Mouse (Mus musculus) erythroblast, embryonic 14.5 days (primary cell): ENCODE data around the gene Mtif3. TPM values are rescaled to one million over a fixed set of nuclear protein-coding genes. Genes with fewer than 3 reads are reported as not detected.

ENCODE experiments used
- H3K27me3 ChIP-seq: 2 replicates; pipeline ENCODE4 v1.6.1; 2012; ENCODE audit warnings: inconsistent platforms; ENCODE audit not compliant: control insufficient read depth
- H3K36me3 ChIP-seq: 2 replicates; pipeline ENCODE4 v1.6.1; 2012; ENCODE audit warnings: mild to moderate bottlenecking, inconsistent platforms; ENCODE audit not compliant: control insufficient read depth
- H3K4me1 ChIP-seq: 2 replicates; pipeline ENCODE4 v1.6.1; 2012; ENCODE audit warnings: inconsistent platforms; ENCODE audit not compliant: control insufficient read depth
- H3K4me3 ChIP-seq: replicated peaks from 2 replicates; pipeline ENCODE3; 2012; ENCODE audit warnings: moderate library complexity, mild to moderate bottlenecking, inconsistent platforms
- H3K9me3 ChIP-seq: 2 replicates; pipeline ENCODE4 v1.6.1; 2012; ENCODE audit warnings: low read length, inconsistent platforms, mixed read lengths; ENCODE audit not compliant: control insufficient read depth
- GATA1 ChIP-seq: IDR thresholded peaks from 2 replicates; pipeline ENCODE4 v1.6.1; 2012; ENCODE audit warnings: low read length, inconsistent platforms, mixed read lengths
- TAL1 ChIP-seq: IDR thresholded peaks from 3 replicates; pipeline ENCODE4 v1.6.1; 2012; ENCODE audit warnings: low read length, inconsistent platforms, mixed read lengths
- polyA plus RNA-seq: library from polyadenylated mRNA; stranded (reverse); fragments of >175 nt; gene quantifications from 2 replicates; pipeline ENCODE4 v1.2.3, GENCODE M21; 2012

Mtif3 gene
- polyA plus RNA-seq, 1 experiment: 0.55 TPM

- no peak overlapping the region for H3K4me3 ChIP-seq
- no peaks in the 10 kb centered on the region for H3K36me3 ChIP-seq
- H3K4me1 ChIP-seq: no peaks in the 10 kb centered on the region
- TF ChIP-seq TAL1: no peak
- TF ChIP-seq GATA1: no peak
- peaks cover 11% of the 10 kb centered on the region for H3K27me3 ChIP-seq
- no peaks in the 10 kb centered on the region for H3K9me3 ChIP-seq
These were observed 24.0 kb upstream of the Mtif3 start for GRCm38 (mm10) chr5:146987588-146987987.

- no peaks in the 10 kb centered on the region for H3K4me1 ChIP-seq
- H3K4me3 ChIP-seq: no peak overlapping the region
- H3K9me3 ChIP-seq: no peaks in the 10 kb centered on the region
- TF ChIP-seq GATA1: no peak
- no peak for TF ChIP-seq TAL1
- peaks cover 11% of the 10 kb centered on the region for H3K27me3 ChIP-seq
- no peaks in the 10 kb centered on the region for H3K36me3 ChIP-seq
These were observed 22.3 kb upstream of the Mtif3 start for GRCm38 (mm10) chr5:146985725-146986433.

DNA sequence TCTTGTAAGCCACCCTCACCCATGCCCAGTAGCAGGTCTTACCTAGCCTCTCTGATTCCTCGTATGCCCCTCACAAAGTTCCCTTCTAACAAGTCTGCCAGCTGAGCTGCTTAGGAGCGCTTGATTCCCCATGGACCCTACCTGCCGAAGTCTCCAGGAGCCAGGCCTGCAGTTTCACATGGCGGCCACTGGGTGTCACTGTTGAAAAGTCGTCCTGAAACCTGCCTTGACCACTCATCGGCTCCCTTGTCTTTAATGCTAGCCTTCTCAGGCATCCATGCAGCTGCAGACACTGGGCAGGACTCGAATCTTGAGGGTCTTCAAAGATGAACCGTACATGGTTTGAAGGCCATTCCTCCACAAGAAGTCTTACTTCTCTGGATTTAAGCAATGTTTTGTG lies 19.6 kb upstream of the Mtif3 start:
- H3K4me1 ChIP-seq: no peaks in the 10 kb centered on the region
- no peak overlapping the region for H3K4me3 ChIP-seq
- peaks cover 3% of the 10 kb centered on the region; the same call in 1 of the 2 replicates for H3K9me3 ChIP-seq
- TF ChIP-seq GATA1 (no peak), TAL1 (no peak)
- H3K27me3 ChIP-seq: peaks cover 11% of the 10 kb centered on the region
- H3K36me3 ChIP-seq: no peaks in the 10 kb centered on the region

- Histone ChIP-seq H3K4me3 (no peak overlapping the region), H3K27me3 (peaks cover 11% of the 10 kb centered on the region), H3K9me3 (peaks cover 3% of the 10 kb centered on the region; the same call in 1 of the 2 replicates), H3K36me3 (no peaks in the 10 kb centered on the region), H3K4me1 (no peaks in the 10 kb centered on the region)
- TF ChIP-seq GATA1 (no peak), TAL1 (no peak)
These were observed 17.8 kb upstream of the Mtif3 start for GRCm38 (mm10) chr5:146981376-146981775.

DNA sequence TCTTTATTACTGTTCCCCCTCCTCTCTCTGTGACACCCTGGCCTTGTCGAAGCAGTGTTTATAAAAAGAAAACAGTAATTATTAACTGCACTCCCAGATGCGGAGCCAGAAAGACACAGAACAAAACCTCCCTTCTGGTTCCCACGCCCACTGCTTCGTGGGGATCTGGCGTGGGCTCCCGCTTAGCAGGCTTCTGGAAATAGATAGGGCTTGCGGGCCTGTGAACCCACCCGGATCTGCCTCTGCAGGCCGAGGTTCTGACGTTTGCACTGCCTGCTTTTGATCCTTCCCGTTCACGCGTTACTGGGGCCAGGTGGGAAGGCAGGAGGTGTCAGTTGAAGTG lies 11.2 kb upstream of the Mtif3 start:
- no peaks in the 10 kb centered on the region for H3K27me3 ChIP-seq
- H3K4me1 ChIP-seq: no peaks in the 10 kb centered on the region
- TF ChIP-seq GATA1: no peak
- TF ChIP-seq TAL1: no peak
- H3K4me3 ChIP-seq: no peak overlapping the region
- no peaks in the 10 kb centered on the region for H3K9me3 ChIP-seq
- no peaks in the 10 kb centered on the region for H3K36me3 ChIP-seq

DNA sequence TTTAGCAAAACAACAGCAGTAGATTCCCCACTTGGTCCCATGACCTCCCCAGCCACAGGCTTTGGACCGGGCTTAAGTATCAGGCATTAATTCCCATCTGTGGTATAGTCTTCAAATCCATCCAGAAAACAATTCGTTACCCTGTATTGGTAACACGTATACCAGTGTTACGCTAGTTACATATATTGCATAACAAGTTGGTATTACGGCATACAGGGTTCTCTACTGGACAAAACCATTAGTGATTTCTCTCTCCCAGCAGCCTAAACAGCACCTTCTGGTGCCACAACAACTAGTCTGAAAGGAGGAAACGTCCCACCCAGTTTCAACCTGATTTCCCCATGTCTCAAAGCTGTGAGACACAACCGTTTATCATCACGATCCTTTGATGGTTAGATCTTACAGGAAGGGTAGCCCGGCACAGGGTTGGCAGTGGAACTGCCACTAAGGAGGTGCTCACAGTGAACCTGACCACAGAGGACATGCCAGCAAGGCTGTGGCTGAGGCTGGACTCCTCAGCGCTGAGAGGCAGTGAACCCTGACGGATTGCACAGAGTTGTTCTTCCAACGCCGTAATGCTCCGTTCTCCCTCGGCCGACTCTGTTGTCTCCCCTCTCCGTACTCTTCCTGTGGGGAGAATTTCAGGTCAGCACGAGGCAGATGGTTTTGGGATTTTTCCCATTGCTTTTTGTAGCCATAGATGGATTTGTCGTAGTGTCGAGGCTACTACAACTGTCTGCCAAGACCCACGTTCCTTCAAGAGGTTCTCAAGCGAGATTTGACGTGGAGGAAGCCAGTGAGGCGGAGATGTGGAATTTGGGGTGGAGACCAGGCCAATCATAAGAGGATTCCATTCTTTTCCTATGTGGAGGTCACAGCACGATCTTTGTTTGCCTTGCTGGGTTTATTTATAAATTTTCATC lies 10.5 kb upstream of the Mtif3 start:
- no peak overlapping the region for H3K4me3 ChIP-seq
- no peaks in the 10 kb centered on the region for H3K9me3 ChIP-seq
- TF ChIP-seq GATA1 (no peak), TAL1 (no peak)
- no peaks in the 10 kb centered on the region for H3K27me3 ChIP-seq
- H3K36me3 ChIP-seq: no peaks in the 10 kb centered on the region
- no peaks in the 10 kb centered on the region for H3K4me1 ChIP-seq

DNA sequence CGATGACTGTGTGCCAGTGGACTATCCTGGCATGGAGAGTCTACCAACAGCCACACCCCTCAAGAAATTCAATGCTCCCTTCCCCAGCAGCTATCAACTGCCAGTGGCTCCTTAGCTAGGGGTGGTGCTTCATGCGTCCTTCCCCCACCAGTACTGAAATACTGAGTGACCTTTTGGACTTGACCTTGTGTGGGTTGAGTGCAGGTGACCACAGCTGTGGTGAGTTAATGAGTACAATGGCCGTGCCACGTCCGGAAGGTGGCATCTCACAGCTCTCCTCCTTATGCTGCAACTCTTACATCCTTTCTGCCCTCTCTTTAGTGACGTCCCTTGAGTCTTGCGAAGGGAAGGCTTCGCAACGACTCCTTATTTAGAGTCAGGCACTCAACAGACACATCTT lies 9.8 kb upstream of the Mtif3 start:
- no peaks in the 10 kb centered on the region for H3K36me3 ChIP-seq
- TF ChIP-seq GATA1: no peak
- TF ChIP-seq TAL1: no peak
- no peaks in the 10 kb centered on the region for H3K4me1 ChIP-seq
- no peaks in the 10 kb centered on the region for H3K9me3 ChIP-seq
- no peaks in the 10 kb centered on the region for H3K27me3 ChIP-seq
- no peak overlapping the region for H3K4me3 ChIP-seq

DNA sequence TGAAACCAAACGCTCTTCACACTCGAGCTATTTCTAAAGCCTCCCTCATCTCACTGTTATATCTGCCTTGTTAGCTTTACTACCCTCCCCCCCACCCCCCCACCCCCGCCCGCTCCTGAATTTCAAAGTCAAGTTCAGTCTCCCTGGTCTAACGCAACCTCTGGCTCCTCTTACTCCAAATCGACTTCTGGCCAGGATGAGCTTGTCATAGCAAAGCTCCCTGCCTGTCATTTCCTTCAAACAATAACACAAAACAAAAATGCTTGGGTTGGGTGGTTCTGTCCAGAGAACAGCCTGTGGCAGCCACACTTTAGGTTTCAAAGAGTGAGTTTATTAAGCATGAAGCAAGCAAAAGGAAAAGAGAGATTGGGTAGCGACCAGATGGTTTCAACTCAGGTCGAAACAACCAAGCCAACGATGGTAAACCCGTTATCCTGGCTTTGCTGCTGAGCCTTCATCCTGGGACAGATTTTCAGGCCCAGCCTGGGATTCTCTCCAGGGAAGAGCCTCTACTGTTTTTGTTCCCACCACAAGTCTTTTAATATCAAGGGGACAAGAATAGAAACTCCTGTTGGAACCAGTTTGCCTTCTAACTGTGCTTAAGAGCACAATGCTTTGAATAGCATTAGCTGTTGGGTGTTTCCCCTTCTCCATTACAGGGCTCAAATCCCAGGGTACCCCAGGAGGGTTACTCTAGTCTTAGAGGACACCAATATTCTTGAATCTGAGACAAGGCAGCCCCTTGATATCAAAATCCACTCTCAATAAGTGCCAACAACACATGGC lies 8.4 kb upstream of the Mtif3 start:
- Histone ChIP-seq H3K36me3 (no peaks in the 10 kb centered on the region), H3K27me3 (no peaks in the 10 kb centered on the region), H3K4me3 (no peak overlapping the region), H3K4me1 (no peaks in the 10 kb centered on the region), H3K9me3 (no peaks in the 10 kb centered on the region)
- no peak for TF ChIP-seq GATA1
- no peak for TF ChIP-seq TAL1

GRCm38 (mm10) chr5:146968695-146969393 lies 5.2 kb upstream of the Mtif3 start:
- H3K4me1 ChIP-seq: peaks cover 3% of the 10 kb centered on the region
- H3K36me3 ChIP-seq: no peaks in the 10 kb centered on the region
- H3K9me3 ChIP-seq: no peaks in the 10 kb centered on the region
- H3K4me3 ChIP-seq: no peak overlapping the region
- no peaks in the 10 kb centered on the region for H3K27me3 ChIP-seq
- TF ChIP-seq TAL1: no peak
- no peak for TF ChIP-seq GATA1
